8 mouse cellular contexts compared by ENCODE assay signal in genomic region chr3:64587618-64588017, GRCm38 (mm10). TPM values are rescaled to one million over a fixed set of nuclear protein-coding genes. Genes with fewer than 3 reads are reported as not detected.
DNase-seq lines count a peak whose midpoint lies in the region.

No protein-coding gene starts in this region.

- peak; percentile 5 to 13 for DNase-seq in cerebellum, adult 18-20 months
- DNase-seq in cerebellum, adult 8-10 months: no peak
- DNase-seq in layer of hippocampus, postnatal 10 days (ENCODE audit: low spot score in 2 of 2): peak; percentile 7 to 12
- DNase-seq in layer of hippocampus, adult 9-10 months (ENCODE audit: low spot score): no peak
- peak; percentile 18 to 52 for DNase-seq in adrenal gland, postnatal 36 days
- peak; percentile 2 for DNase-seq in lung, postnatal 10 days
- DNase-seq in frontal cortex, postnatal 10 days (ENCODE audit: low spot score in 2 of 2): no peak
- no peak for DNase-seq in frontal cortex, postnatal 14 days (ENCODE audit: low spot score in 2 of 2)

RNA-seq across cellular contexts. Expression of gene Vmn2r6, which starts 22.0 kb away (rescaled TPM):
- not detected for total RNA-seq in layer of hippocampus, postnatal 10 days (2021)
- total RNA-seq in adrenal gland, postnatal 36 days (2021): not detected

Comparison
In these comparisons a context has a peak if more than half of its experiments do, and no peak if none do; other contexts are left out.
1. DNase-seq: peak in cerebellum, adult 18-20 months (2 of 2), layer of hippocampus, postnatal 10 days (2 of 2), adrenal gland, postnatal 36 days (2 of 2) and lung, postnatal 10 days (single experiment); none in cerebellum, adult 8-10 months (single experiment), layer of hippocampus, adult 9-10 months (single experiment), frontal cortex, postnatal 10 days (0 of 2) and frontal cortex, postnatal 14 days (0 of 2).